Mouse (Mus musculus) neutrophil, adult 5-6 weeks (primary cell): ENCODE measurements around the gene Cemip. TPM values are rescaled to one million over a fixed set of nuclear protein-coding genes. Genes with fewer than 3 reads are reported as not detected.

Experiments used
- ATAC-seq: fragments of 151-379, 151-347 bp; 2 replicates; pipeline ENCODE4 v1.8.0; 2017; ENCODE audit warnings: mild to moderate bottlenecking, moderate TSS enrichment; ENCODE audit not compliant: insufficient number of reproducible peaks, poor library complexity, low FRiP score, severe bottlenecking; ENCODE audit errors: extremely low read depth
- total RNA-seq: library from RNA; stranded (forward); fragments of 200-1000 nt; gene quantifications from 2 replicates; pipeline ENCODE4 v1.2.3, GENCODE M21; 2017

Cemip gene
- total RNA-seq, 1 experiment from 2014 or later: not detected

DNA sequence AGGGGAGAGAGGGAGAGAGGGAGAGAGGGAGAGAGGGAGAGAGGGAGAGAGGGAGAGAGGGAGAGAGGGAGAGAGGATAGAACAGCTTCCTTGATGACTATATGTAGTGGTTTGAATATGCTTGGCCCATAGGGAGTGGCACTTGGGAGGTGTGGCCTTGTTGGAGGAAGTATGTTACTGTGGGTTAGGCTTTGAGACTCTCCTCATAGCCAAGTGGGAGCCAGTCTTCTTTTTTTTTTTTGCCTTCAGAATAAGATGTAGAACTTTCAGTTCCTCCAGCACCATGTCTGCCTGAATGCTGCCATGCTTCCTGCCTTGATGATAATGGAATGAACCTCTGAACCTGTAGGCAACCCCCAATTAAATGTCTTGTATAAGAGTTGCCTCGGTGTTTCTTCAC, 16.3 kb upstream of the Cemip start:
- no peak for ATAC-seq

DNA sequence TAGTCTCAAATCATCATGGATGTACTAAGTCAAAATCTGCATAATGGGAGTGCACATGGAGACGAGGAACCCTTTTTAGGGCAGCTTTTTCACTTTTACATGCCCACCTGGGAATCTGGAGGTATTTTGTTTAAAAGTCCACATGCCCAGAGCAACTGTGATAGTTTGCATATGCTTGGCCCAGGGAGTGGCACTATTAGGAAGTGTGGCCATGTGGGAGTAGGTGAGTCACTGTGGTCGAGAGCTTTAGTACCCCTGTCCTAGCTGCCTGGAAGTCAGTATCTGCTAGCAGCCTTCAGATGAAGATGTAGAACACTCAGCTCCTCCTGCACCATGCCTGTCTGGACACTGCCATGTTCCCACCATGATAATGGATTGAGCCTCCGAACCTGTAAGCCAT, 14.4 kb upstream of the Cemip start:
- no peak for ATAC-seq

DNA sequence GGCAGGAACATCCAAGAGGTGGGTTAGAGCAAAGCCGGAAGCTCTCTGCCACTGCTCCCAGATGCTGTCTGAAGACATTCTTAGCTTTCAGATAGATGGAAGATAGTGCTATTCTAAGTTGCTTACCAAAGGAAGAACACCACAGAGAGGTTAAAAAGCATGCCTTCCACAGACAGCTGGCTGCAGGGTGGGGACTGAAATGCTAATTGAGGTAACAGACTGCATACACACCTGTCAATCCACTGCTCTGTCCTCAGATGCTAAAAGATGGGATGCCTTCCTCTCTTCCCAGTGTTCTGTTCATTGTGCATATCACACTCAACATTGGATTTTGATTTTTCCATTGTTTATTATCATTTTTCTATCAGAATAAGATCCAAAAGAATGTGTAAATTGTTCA, 11.8 kb upstream of the Cemip start:
- ATAC-seq: no peak

- ATAC-seq: no peak
These were observed 10.2 kb upstream of the Cemip start for GRCm38 (mm10) chr7:84096501-84096900.

GRCm38 (mm10) chr7:84090793-84091192, 4.5 kb upstream of the Cemip start:
- ATAC-seq: no peak

- no peak for ATAC-seq
These were observed 3.5 kb upstream of the Cemip start for GRCm38 (mm10) chr7:84089777-84090176.

DNA sequence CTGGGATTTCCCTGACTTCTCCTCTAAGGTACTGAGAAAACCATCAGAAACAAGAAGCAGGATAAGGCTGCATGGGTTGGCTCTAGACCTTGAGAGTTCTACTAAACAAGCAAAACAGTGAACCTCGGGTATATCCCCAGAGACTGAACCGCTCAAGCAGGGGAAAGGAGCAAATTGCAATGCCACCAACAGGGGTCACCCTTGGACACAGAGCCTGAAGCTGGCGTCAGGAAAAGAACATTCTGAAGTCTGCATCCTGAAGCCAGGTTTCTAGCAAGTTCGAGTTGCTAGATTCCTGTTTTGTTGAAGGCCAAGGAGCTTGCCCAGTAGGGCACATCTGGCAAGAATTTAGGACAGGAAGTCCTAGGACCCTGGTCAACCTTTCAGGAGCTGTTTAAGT, 2.7 kb upstream of the Cemip start:
- no peak for ATAC-seq

DNA sequence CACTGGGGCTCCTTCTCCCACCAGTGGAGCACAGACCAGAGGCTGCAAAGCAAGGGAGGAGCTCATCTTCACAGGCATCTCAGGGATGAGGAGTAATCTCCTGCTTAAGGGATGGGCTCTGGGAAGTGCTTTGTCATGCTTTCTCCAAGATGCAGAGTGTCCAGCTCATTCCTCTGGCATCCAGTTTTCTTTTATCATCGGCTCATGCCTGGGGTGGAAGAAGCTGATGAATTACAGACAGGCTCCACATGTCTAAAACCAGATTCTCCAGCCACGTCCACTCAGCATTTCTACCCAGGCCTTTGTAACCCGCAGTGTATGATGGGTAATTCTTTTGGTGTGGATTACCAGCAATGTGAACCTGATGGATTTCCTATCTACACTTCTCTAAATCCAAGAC, 1.9 kb upstream of the Cemip start:
- ATAC-seq: no peak

DNA sequence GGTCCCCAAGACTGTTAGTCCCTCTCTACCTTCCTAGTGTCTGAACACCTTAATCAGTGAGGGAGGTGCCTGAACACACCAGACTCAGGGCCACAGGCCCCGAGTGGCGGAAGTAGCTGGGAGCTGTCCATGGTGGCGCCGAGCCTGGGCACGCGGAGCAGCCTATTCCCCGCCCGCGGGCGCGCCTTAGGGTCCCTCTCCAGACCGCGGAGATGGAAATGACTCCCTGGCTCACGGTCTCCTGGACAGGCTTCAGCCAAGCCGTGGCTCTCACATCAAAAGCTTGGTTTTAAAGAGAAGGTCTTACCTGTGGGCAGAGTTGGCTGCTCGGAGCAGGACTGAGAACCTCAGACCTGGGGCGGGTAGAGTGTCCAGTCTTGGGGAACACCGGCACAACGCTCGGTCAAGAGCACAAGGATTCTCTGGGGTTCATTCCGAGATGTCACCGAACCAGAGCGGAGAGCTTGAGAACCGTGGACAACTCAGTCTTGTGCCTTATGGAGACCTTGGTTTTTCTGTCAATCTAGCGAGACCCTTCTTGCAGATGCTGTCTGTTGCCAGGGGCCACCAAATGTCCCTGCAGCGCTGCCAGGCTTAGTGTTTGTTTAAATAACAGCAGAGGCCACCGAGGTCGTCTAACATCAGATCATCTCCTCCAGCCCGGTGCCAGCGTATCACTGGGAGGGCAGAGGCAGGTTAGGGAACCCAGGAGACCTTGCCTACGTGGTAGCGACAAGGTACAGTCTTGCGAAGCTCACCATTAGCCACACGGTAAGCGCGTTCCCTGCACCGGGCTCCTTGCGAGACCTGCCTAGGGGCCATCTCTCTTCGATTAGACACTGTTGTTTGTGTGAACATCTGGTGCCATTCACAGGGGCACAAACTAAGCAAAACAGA, 1.0 kb downstream of the Cemip start:
- no peak for ATAC-seq

- ATAC-seq: no peak
These were observed 8.9 kb downstream of the Cemip start for GRCm38 (mm10) chr7:84077257-84078013.

DNA sequence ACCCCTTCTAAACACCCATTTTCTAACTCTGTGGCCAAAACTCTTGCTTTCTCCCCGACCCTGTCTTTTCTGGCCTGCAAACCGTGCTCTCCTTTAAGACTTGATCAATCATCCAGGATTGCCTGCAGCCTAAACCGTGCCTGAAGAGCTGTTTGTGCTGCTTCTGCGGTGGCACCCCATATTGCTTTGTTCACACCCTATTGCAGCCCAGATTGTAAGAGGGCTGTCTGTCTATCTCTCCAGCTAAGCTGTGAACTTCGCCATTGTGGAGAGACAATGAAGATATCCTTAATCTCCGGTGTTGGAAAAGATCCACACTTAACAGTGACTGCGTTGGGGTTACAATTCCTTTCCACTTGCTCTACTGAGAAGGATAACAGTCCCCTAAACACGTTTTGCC, 12.0 kb downstream of the Cemip start:
- ATAC-seq: no peak

DNA sequence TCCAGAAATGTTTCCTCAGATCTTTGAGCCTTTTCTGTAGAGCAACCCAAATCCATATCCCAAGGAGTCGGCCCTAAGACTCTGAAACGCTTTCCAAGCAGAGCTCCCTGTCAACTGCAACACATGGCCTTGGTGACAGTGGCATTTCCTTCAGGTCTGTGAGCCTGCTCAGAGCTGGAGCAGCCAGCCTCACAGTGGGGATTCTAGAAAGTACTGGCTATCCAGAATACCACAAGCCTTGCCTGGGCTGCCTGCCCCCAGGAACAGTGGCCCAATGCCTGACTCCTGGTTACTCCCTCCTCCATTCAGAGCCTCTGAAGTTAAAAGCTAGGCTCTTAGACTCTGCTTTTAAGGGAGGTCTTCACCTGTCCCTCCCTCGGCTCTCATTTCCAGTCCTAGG, 12.4 kb downstream of the Cemip start:
- no peak for ATAC-seq

GRCm38 (mm10) chr7:84068931-84069330, 17.4 kb downstream of the Cemip start:
- no peak for ATAC-seq

- ATAC-seq: no peak
These were observed 26.5 kb downstream of the Cemip start for GRCm38 (mm10) chr7:84059799-84060198.

- no peak for ATAC-seq
These were observed 30.2 kb downstream of the Cemip start for GRCm38 (mm10) chr7:84055961-84056629.

- no peak for ATAC-seq
These were observed 32.4 kb downstream of the Cemip start for GRCm38 (mm10) chr7:84053856-84054255.

GRCm38 (mm10) chr7:84051423-84051822, 34.9 kb downstream of the Cemip start:
- no peak for ATAC-seq

DNA sequence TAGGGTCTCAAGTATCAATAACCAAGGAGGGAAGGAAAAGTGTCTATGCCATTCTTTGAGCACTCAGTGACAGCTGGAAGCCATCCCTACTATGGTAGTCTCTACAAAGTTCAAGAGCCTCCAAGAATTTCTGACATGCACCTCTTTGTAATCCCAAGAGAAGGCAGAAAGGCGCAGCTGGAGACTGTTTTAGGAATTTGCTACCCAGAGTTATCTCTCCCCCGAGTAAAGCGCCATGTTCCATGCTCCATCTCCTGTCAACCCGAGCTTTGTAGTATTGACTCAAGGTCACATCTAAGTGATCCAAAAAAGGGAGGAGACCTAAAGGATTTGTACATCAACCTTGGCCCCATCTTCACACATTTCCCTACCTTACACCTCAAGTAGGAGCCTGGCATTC, 40.8 kb downstream of the Cemip start:
- no peak for ATAC-seq

- no peak for ATAC-seq
These were observed 41.6 kb downstream of the Cemip start for GRCm38 (mm10) chr7:84044581-84045290.
